10 mouse cellular contexts compared by ENCODE assay signal in genomic region chr10:10205805-10206520, GRCm38 (mm10).
"Had no signal": no experiment of that assay in that cellular context is flagged by ENCODE, and none has a peak within 500 bp of the region (broad histone marks: within the 10 kb centered on the region; RNA-seq: fewer than 3 reads in every experiment).

No protein-coding gene starts in this region.

- H3K9me3 ChIP-seq: limb, embryonic 15.5 days; liver, embryonic 12.5 days; lung, embryonic 15.5 days; midbrain, embryonic 12.5 days; neural tube, embryonic 13.5 days had no signal

- H3K4me1 ChIP-seq: limb, embryonic 15.5 days; liver, embryonic 12.5 days; lung, embryonic 15.5 days; midbrain, embryonic 12.5 days; neural tube, embryonic 13.5 days had no signal

- H3K36me3 ChIP-seq: limb, embryonic 15.5 days; liver, embryonic 12.5 days; lung, embryonic 15.5 days; midbrain, embryonic 12.5 days; neural tube, embryonic 13.5 days had no signal

- ATAC-seq: liver, embryonic 12.5 days had no signal

- H3K4me2 ChIP-seq: limb, embryonic 15.5 days; liver, embryonic 12.5 days; lung, embryonic 15.5 days; midbrain, embryonic 12.5 days; neural tube, embryonic 13.5 days had no signal

- H3K9ac ChIP-seq: limb, embryonic 15.5 days; liver, embryonic 12.5 days; lung, embryonic 15.5 days; midbrain, embryonic 12.5 days; neural tube, embryonic 13.5 days had no signal

- H3K27me3 ChIP-seq: limb, embryonic 15.5 days; liver, embryonic 12.5 days; lung, embryonic 15.5 days; midbrain, embryonic 12.5 days; neural tube, embryonic 13.5 days had no signal

- DNase-seq: kidney, adult 8-10 months; kidney, postnatal 25 days; retina, postnatal 1 day; thymus, postnatal 36 days had no signal

- H3K4me3 ChIP-seq: left cerebral cortex, adult 2 months; limb, embryonic 15.5 days; liver, embryonic 12.5 days; lung, embryonic 15.5 days; midbrain, embryonic 12.5 days; neural tube, embryonic 13.5 days had no signal

- H3K27ac ChIP-seq: left cerebral cortex, adult 2 months; limb, embryonic 15.5 days; liver, embryonic 12.5 days; lung, embryonic 15.5 days; midbrain, embryonic 12.5 days; neural tube, embryonic 13.5 days had no signal
